Mouse (Mus musculus): Measurements from ENCODE around the gene Slc35f3.

The Slc35f3 gene

GRCm38 (mm10) chr8:126405030-126405429, 106.7 kb downstream of the Slc35f3 start:
- no peak for DNase-seq (ENCODE audit: low spot score)

- no peak for DNase-seq (ENCODE audit: low spot score)
Measured at GRCm38 (mm10) chr8:126420834-126421233, 122.5 kb downstream of the Slc35f3 start.

- DNase-seq (ENCODE audit: low spot score) = peak; percentile 99
Measured at GRCm38 (mm10) chr8:126422174-126422919, 124.0 kb downstream of the Slc35f3 start, which contains the start of gene Coa6. Gene Coa6 (plus strand): TSS chr8:126422515.

GRCm38 (mm10) chr8:126422920-126423300, 124.6 kb downstream of the Slc35f3 start:
- DNase-seq (ENCODE audit: low spot score) = no peak

- no peak for DNase-seq (ENCODE audit: low spot score)
Measured at GRCm38 (mm10) chr8:126424163-126424562, 125.8 kb downstream of the Slc35f3 start.

- DNase-seq (ENCODE audit: low spot score) = no peak
Measured at GRCm38 (mm10) chr8:126424946-126425345, 126.6 kb downstream of the Slc35f3 start.

GRCm38 (mm10) chr8:126429635-126430034, 131.3 kb downstream of the Slc35f3 start:
- DNase-seq (ENCODE audit: low spot score) = no peak

GRCm38 (mm10) chr8:126433827-126434226, 135.5 kb downstream of the Slc35f3 start:
- peak; percentile 12 for DNase-seq (ENCODE audit: low spot score)

GRCm38 (mm10) chr8:126438937-126439336, 140.6 kb downstream of the Slc35f3 start:
- peak; percentile 3 for DNase-seq (ENCODE audit: low spot score)
